Mouse (Mus musculus) liver, embryonic 12.5 days (tissue): ENCODE data around the gene Fam222b. TPM values are rescaled to one million over a fixed set of nuclear protein-coding genes. Genes with fewer than 3 reads are reported as not detected.

Experiments used
- ATAC-seq: fragments of 200-750 bp; cut with Nextera tagmentation; 2 replicates; pipeline ENCODE4 v1.8.0; 2017; ENCODE audit warnings: moderate number of reproducible peaks, mild to moderate bottlenecking, moderate library complexity
- H3K27ac ChIP-seq: fragments of 300-500 bp; sonication (generic); 2 replicates; pipeline ENCODE4 v1.5.1; 2016; ENCODE audit warnings: mild to moderate bottlenecking
- H3K27me3 ChIP-seq: fragments of 300-500 bp; sonication (generic); replicated peaks from 2 replicates; pipeline ENCODE4 v1.6.1; 2016; ENCODE audit warnings: mild to moderate bottlenecking, moderate library complexity
- H3K36me3 ChIP-seq: fragments of 300-500 bp; sonication (generic); 2 replicates; pipeline ENCODE4 v1.6.1; 2016; ENCODE audit warnings: mild to moderate bottlenecking, moderate library complexity
- H3K4me1 ChIP-seq: fragments of 300-500 bp; sonication (generic); 2 replicates; pipeline ENCODE4 v1.6.1; 2016
- H3K4me2 ChIP-seq: fragments of 300-500 bp; sonication (generic); 2 replicates; pipeline ENCODE4 v1.6.1; 2016; ENCODE audit warnings: mild to moderate bottlenecking, moderate library complexity
- H3K4me3 ChIP-seq: fragments of 300-500 bp; sonication (generic); 2 replicates; pipeline ENCODE4 v1.5.1; 2016; ENCODE audit warnings: mild to moderate bottlenecking, moderate library complexity
- H3K9ac ChIP-seq: fragments of 300-500 bp; sonication (generic); 2 replicates; pipeline ENCODE4 v1.6.1; 2016; ENCODE audit warnings: mild to moderate bottlenecking, moderate library complexity
- H3K9me3 ChIP-seq: fragments of 300-500 bp; sonication (generic); replicated peaks from 2 replicates; pipeline ENCODE4 v1.6.1; 2016; ENCODE audit warnings: mild to moderate bottlenecking, moderate library complexity
- WGBS: fragments of 180-500 bp; shearing (Covaris S2); methylation state at CpG from one replicate; pipeline ENCODE4 v1.1.7; 2016; ENCODE audit not compliant: insufficient replicate concordance; 5-methylcytosine and 5-hydroxymethylcytosine counted together
- polyA plus RNA-seq: library from polyadenylated mRNA; unstranded; fragments of >200 nt; fragmentation: Nextera tagmentation; extraction: Ambion mirVana; gene quantifications from 2 replicates; pipeline ENCODE4 v1.2.1, GENCODE M21; 2016

The Fam222b gene
- polyA plus RNA-seq, 1 experiment from 2014 or later = 6.0 TPM

DNA sequence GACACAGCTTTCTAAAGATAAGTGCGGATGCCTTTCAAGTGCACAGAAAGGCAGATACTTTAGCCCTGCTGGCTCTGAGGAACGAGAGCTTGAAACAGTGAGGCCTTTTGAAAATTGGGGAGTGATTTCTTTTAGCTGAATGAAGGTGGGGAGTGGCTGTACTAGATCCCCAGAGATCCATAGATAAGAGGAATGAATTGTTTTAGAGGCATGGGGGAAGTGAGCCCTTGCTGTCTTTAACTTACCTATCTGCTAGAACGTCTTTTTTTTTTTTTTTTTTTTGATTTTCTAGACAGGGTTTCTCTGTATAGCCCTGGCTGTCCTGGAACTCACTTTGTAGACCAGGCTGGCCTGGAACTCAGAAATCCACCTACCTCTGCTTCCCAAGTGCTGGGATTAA is 2.6 kb downstream of the Fam222b start:
- Histone ChIP-seq H3K4me3 (no peak overlapping the region), H3K36me3 (0 out of 2 replicates have a peak, but pooled peaks cover 5% of the 10 kb centered on the region), H3K4me2 (peak overlapping the region; percentile 92), H3K9ac (no peak overlapping the region), H3K27me3 (no peaks in the 10 kb centered on the region), H3K27ac (no peak overlapping the region), H3K9me3 (no peaks in the 10 kb centered on the region), H3K4me1 (peaks cover 50% of the 10 kb centered on the region)
- ATAC-seq = no peak
- WGBS = 21% methylated on average over 3 of the region's 3 CpGs

DNA sequence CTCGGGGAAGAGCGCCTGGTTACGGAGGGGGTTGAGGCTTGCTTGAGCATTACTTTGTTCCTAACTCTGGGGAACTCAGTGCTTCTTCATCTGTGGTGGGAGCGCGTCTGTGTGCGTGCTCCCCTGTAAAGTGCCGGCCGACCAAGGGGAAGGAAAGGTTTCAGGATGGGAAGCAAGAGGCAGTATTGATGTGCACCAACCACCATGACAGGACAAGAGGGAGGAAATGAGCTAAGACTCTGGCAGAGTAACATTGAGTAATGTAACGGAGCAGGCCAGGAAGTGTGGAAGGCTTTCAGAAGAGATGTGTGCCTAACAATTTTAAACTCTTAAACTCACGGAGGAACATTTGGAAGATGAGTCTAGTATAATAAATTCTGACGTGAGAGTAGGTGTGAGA is 6.3 kb downstream of the Fam222b start:
- no peak for ATAC-seq
- H3K4me2 ChIP-seq = peak overlapping the region; percentile 2; the same call in 1 of the 2 replicates
- no peak overlapping the region for H3K4me3 ChIP-seq
- H3K4me1 ChIP-seq = peaks cover 53% of the 10 kb centered on the region
- H3K27me3 ChIP-seq = no peaks in the 10 kb centered on the region
- WGBS = 65% methylated on average over 11 of the region's 11 CpGs
- peak overlapping the region; percentile 38 for H3K27ac ChIP-seq
- peak overlapping the region; percentile 28; the same call in 1 of the 2 replicates for H3K9ac ChIP-seq
- H3K36me3 ChIP-seq = 0 out of 2 replicates have a peak, but pooled peaks cover 6% of the 10 kb centered on the region
- H3K9me3 ChIP-seq = no peaks in the 10 kb centered on the region

DNA sequence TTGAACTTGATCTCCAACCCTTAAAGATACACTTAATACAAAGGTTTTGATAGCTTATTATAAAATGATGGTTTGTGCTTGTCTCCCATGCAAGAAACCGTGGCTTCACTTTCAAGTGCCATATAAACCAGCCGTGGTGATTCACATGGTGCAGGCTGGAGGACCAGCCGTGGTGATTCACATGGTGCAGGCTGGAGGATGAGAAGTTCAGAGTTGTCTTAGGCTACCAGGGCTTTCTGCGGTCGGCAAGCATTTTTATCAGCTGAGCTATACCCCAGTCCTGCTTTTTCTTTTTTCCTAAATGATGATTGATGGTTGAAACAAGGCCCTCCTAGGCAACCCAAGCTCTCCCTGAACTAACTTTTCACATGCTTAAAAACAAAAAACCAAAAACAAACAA is 7.7 kb downstream of the Fam222b start:
- H3K27ac ChIP-seq = no peak overlapping the region
- H3K9me3 ChIP-seq = no peaks in the 10 kb centered on the region
- H3K36me3 ChIP-seq = peaks cover 16% of the 10 kb centered on the region; the same call in 1 of the 2 replicates
- H3K4me3 ChIP-seq = no peak overlapping the region
- 58% methylated on average over 5 of the region's 5 CpGs for WGBS
- H3K9ac ChIP-seq = no peak overlapping the region
- no peak for ATAC-seq
- peaks cover 39% of the 10 kb centered on the region for H3K4me1 ChIP-seq
- H3K4me2 ChIP-seq = no peak overlapping the region
- no peaks in the 10 kb centered on the region for H3K27me3 ChIP-seq

DNA sequence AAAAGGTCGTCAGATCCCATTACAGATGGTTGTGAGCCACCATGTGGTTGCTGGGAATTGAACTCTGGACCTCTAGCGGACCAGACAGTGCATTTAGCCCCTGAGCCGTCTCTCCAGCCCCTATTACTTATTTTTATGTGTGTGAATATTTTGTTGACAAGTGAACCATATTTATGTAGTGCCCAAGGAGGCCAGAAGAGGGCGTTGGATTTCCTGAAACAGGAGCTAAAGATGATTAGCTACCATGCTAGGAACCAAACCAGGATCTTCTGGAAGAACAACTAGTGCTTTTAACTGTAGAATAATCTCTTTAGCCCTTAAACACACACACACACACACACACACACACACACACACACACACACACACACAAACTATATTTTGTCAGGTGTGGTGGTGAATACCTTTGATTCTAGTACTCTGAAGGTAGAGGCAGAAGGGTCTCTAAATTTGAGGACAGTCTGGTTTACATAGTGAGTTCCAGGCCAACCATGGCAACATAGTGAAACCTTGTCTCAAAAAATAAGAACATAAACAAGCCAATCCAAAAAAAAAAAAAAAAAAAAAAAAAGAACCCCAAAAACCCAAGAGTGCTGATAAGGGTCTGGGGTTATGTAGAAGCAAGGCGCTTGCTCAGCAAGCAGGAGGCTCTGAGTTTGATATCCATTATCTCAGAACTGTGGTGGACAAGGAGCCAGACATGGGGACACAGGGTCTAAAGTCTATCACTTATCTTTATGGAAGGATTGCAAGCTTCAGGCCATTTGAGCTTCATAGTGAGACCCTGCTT is 8.7 kb downstream of the Fam222b start:
- H3K4me2 ChIP-seq = no peak overlapping the region
- H3K4me1 ChIP-seq = peaks cover 34% of the 10 kb centered on the region
- ATAC-seq = no peak
- peaks cover 23% of the 10 kb centered on the region for H3K36me3 ChIP-seq
- peak overlapping the region; percentile 63 for H3K27ac ChIP-seq
- H3K4me3 ChIP-seq = no peak overlapping the region
- H3K9me3 ChIP-seq = no peaks in the 10 kb centered on the region
- H3K9ac ChIP-seq = no peak overlapping the region
- WGBS = 43% methylated on average over 5 of the region's 5 CpGs
- no peaks in the 10 kb centered on the region for H3K27me3 ChIP-seq

DNA sequence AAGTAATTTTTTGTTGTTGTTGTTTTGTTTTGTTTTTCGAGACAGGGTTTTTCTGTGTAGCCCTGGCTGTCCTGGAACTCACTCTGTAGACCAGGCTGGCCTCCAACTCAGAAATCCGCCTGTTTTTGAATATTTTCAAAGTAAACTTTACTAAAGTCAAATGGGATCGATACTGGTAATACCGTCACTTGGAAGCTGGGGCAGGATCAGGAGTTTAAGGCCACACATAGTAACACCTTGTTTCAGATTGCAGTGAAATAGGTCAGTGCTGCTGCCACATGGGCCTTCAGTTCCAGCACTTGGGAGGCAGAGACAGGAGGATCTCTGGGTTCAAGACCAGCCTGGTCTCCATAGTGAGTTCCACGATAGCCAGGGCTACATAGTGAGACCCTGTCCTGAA is 10.0 kb downstream of the Fam222b start:
- Histone ChIP-seq H3K27me3 (no peaks in the 10 kb centered on the region), H3K4me3 (no peak overlapping the region), H3K27ac (no peak overlapping the region), H3K4me1 (peaks cover 39% of the 10 kb centered on the region), H3K9me3 (no peaks in the 10 kb centered on the region), H3K4me2 (no peak overlapping the region), H3K9ac (no peak overlapping the region), H3K36me3 (peaks cover 20% of the 10 kb centered on the region)
- WGBS = 83% methylated on average over 5 of the region's 5 CpGs
- ATAC-seq = no peak

DNA sequence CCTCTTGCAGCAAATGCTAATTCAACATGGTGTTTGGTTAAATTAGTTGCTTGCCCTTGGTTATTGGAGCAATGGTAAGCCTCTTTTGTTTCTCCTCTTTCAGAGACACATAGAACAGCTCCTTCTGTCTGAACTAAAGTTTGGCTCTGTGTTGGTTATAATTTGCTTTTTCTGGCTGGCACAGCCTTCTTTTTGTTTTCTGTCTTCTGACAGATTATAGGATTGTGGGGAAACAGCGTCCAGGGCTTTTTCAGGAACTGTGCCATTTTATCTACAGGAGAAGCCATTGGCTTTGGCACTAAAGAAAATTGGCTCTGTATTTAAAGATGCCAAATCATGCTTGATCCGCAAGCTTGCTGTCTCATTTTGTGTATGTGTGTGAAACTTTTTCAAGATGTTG is 19.2 kb downstream of the Fam222b start:
- ATAC-seq = no peak
- Histone ChIP-seq H3K9ac (no peak overlapping the region), H3K4me2 (no peak overlapping the region), H3K36me3 (no peaks in the 10 kb centered on the region), H3K9me3 (no peaks in the 10 kb centered on the region), H3K27ac (no peak overlapping the region), H3K4me3 (no peak overlapping the region), H3K4me1 (peaks cover 59% of the 10 kb centered on the region), H3K27me3 (no peaks in the 10 kb centered on the region)
- 73% methylated on average over 2 of the region's 2 CpGs for WGBS

DNA sequence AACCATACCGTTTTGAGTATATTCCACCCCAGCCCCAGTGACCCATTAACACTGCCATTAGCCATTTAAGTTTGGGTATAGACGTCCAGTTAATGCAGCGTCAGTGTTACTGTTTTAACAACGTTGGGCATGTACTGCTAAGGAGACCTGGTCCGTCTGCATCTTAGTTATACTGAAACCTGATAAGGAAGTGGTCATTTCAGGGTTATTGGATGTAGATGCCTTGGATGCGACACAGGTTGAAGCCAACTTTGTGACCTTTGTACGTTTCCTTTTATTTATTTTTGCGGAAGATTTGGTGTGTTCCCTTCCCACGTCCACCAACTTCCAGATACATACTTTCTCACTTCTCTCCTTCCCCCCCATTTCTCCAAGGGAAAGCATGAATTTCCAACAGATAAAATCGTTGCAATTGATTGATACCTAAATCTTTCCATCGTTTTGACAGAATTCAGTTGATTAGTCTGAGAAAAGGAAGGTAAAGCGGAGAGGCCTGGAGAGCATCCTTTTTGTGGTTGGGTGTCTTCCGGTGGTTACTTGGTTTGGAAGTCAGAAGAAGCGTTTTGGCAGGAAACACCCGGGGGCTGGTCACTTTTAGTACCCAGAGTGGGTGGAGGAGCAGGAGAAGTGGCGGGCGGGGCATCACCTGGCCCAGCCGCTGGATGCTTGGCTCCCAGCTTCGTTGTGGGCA is 20.4 kb downstream of the Fam222b start:
- Histone ChIP-seq H3K4me2 (peak overlapping the region; percentile 89), H3K27ac (peak overlapping the region; percentile 75), H3K9me3 (no peaks in the 10 kb centered on the region), H3K4me3 (peak overlapping the region; percentile 72), H3K27me3 (no peaks in the 10 kb centered on the region), H3K4me1 (peaks cover 63% of the 10 kb centered on the region), H3K36me3 (no peaks in the 10 kb centered on the region), H3K9ac (peak overlapping the region; percentile 73)
- no peak for ATAC-seq
- WGBS = 12% methylated on average over 19 of the region's 19 CpGs

DNA sequence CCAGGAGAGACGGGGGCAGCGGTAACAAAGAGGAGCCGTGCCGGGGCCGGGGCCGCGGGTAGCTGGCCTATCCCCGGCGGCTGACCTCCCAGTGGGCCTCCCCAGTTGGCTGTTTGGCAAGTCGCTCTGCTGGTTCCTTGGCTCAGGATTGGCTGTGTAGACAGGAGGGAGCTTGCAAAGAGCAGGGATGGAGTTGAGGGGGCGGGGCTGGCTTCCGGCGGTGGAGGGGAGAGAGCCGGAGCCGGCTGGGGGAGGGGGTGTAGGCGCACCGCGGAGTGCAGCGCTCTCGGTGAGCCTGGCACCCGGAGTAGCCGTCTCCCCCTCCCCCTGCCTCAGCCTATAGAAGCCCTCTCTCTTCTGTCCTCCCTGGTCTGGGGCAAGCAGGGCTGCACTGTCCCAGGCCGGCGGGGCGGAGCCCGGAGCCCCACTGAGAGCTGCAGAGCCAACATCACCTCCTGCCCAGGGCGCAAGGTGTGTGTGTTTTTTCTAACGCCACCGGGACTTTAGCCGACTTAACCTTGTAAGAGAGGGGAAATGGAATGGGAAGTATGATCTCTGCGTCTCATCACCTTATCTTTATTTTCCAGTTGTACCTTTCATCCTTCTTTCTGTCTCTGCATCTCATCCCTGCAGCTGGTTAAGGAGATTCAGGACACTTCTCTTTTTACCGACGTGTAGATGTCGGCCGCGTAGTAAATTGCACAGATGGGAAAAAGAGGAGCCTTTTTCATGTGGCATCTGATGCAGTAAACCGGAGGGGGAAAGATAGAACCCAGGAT is 21.1 kb downstream of the Fam222b start:
- Histone ChIP-seq H3K27ac (peak overlapping the region; percentile 75), H3K4me1 (peaks cover 65% of the 10 kb centered on the region), H3K9ac (peak overlapping the region; percentile 73), H3K4me3 (peak overlapping the region; percentile 72), H3K4me2 (peak overlapping the region; percentile 89), H3K36me3 (no peaks in the 10 kb centered on the region), H3K27me3 (no peaks in the 10 kb centered on the region), H3K9me3 (no peaks in the 10 kb centered on the region)
- ATAC-seq = peak; percentile 99
- under 1% methylated on average over 36 of the region's 37 CpGs for WGBS

DNA sequence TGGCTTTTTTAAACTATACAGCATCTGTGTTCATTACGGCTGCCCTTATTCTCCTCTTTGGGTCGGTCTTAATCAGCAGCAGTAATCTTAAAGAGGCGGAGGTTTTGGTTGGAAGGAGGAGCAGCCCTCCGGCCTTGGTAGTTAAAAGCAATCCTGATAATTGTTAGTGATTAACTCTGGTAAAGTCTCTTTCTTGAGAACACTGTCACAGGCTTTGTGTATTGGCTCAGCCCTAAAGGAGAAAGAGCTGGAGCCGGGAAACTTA is 21.6 kb downstream of the Fam222b start:
- Histone ChIP-seq H3K4me1 (peaks cover 70% of the 10 kb centered on the region), H3K4me3 (peak overlapping the region; percentile 72), H3K9ac (peak overlapping the region; percentile 73), H3K9me3 (no peaks in the 10 kb centered on the region), H3K4me2 (peak overlapping the region; percentile 89), H3K36me3 (no peaks in the 10 kb centered on the region), H3K27ac (peak overlapping the region; percentile 75), H3K27me3 (no peaks in the 10 kb centered on the region)
- WGBS = 6% methylated on average over 5 of the region's 5 CpGs
- no peak for ATAC-seq

DNA sequence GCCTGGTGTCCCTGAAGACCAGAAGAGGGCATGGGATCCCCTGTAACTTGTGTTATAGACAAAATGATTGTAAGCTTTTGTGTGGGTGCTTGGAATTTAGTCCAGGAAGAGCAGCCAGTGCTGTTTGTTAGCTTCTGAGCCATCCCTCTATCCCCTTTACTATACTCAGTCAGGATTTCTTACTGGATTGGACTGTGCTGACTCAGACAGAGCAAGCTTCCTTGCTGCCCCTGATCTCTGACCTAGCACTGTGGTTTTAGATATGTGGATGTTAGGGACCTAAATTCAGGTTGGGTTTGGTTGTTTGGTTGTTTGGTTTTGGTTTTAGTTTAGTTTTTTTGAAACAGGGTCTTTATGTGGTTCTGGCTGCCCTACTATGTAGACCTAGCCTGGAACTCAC is 24.0 kb downstream of the Fam222b start:
- Histone ChIP-seq H3K4me1 (peaks cover 82% of the 10 kb centered on the region), H3K4me2 (no peak overlapping the region), H3K27ac (0 out of 2 replicates have a peak overlapping the region, but pooled peaks have one; percentile 4), H3K4me3 (no peak overlapping the region), H3K36me3 (no peaks in the 10 kb centered on the region), H3K9me3 (no peaks in the 10 kb centered on the region), H3K27me3 (no peaks in the 10 kb centered on the region), H3K9ac (no peak overlapping the region)
- no peak for ATAC-seq

DNA sequence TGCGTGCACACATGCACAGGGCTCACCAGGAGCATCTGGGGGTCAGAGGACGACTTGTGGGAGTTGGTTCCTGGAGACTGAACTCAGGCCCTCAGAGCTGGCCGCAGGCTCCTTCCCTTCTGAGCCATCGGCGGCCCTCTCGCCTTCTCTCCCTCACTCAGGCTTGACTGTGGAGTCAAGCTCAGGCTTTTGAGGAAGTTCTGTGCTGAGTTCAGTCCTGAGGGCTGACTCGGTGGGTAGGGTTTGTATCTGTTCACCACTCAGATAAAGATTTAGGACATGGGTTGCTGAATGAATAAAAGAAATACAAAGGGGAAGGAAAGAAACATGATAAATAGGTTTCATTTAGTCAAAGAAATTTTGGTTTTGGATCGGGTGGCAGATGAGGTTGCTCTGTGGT is 25.4 kb downstream of the Fam222b start:
- H3K9ac ChIP-seq = peak overlapping the region; percentile 52
- H3K4me2 ChIP-seq = peak overlapping the region; percentile 43
- H3K27ac ChIP-seq = peak overlapping the region; percentile 64

DNA sequence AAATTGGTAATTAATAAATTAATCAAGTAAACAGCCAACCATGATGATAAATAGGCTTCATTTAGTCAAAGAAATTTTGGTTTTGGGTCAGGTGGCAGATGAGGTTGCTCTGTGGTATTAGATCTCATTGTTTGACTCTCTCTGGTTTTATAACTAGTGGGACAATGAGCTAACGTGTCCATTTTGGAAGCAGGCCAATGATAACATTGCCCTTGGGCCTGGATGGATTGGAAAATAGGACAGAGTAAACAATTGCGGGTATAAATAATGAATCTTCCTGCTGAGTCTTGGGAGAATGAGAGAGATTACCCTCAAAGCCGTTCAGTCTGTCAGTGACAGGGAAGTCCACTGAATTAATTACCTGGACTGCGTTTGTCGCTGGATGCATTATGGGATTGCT is 26.7 kb downstream of the Fam222b start:
- Histone ChIP-seq H3K27me3 (no peaks in the 10 kb centered on the region), H3K36me3 (no peaks in the 10 kb centered on the region), H3K9me3 (no peaks in the 10 kb centered on the region), H3K4me2 (no peak overlapping the region), H3K4me1 (peaks cover 84% of the 10 kb centered on the region), H3K9ac (no peak overlapping the region), H3K4me3 (no peak overlapping the region), H3K27ac (no peak overlapping the region)
- WGBS = 76% methylated on average over 5 of the region's 5 CpGs
- no peak for ATAC-seq

More for the DNA sequence above, 25.4 kb downstream of the Fam222b start:
- Histone ChIP-seq H3K9me3 (no peaks in the 10 kb centered on the region), H3K4me1 (peaks cover 83% of the 10 kb centered on the region), H3K4me3 (no peak overlapping the region), H3K27me3 (no peaks in the 10 kb centered on the region), H3K36me3 (no peaks in the 10 kb centered on the region)
- ATAC-seq = no peak
- WGBS = 14% methylated on average over 8 of the region's 8 CpGs
